Mouse (Mus musculus): Measurements from ENCODE around the gene Ffar4. TPM values are rescaled to one million over a fixed set of nuclear protein-coding genes. Genes with fewer than 3 reads are reported as not detected.

Ffar4 gene
- polyA plus RNA-seq, 1 experiment from 2014 or later: not detected

- no peak for ATAC-seq (ENCODE audit: insufficient number of reproducible peaks, insufficient read depth, low FRiP score, low TSS enrichment)
- Histone ChIP-seq H3K27me3 (no peaks in the 10 kb centered on the region), H3K9ac (no peak overlapping the region), H3K4me2 (replicated peaks) (no peak overlapping the region), H3K4me1 (no peaks in the 10 kb centered on the region), H3K27ac (no peak overlapping the region), H3K4me3 (no peak overlapping the region), H3K36me3 (no peaks in the 10 kb centered on the region), H3K9me3 (no peaks in the 10 kb centered on the region)
- WGBS: 88% methylated on average over 6 of the region's 6 CpGs
Observed at GRCm38 (mm10) chr19:38134806-38135205, 37.9 kb downstream of the Ffar4 start.

DNA sequence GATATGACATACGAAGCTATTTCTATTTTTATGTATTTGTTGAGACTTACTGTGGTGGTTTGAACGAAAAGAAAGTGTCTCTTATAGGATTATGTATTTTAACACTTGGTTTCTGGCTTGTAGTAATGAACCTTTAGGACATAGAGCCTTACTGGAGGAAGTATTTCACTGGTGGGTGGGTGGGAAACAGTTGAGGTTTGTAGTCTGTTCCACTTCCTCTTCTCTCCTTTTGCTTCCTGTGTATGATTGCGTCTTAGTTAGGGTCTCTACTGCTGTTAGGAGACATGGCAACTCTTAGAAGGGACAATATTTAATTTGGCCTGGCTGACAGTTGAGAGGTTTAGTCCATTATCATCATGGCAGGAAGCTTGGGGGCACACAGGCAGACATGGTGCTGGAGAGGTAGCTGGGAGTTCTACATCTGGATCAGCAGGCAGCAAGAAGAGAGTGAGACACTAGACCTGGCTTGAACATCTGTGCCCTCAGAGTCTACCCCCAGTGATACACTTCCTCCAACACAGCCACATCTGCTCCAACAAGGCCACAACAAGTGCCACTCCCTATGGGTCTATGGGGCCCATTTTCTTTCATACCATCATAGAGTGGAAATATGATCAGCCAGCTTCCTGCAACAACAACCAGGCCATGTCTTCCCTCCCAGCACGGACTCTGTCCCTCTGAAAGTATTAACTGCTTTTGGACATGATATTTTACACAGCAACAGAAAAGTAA lies 46.8 kb downstream of the Ffar4 start:
- 71% methylated on average over 4 of the region's 4 CpGs for WGBS
- H3K4me2 ChIP-seq (replicated peaks): no peak overlapping the region
- H3K9me3 ChIP-seq: no peaks in the 10 kb centered on the region
- H3K36me3 ChIP-seq: no peaks in the 10 kb centered on the region
- H3K27ac ChIP-seq: no peak overlapping the region
- H3K4me1 ChIP-seq: no peaks in the 10 kb centered on the region
- no peaks in the 10 kb centered on the region for H3K27me3 ChIP-seq
- H3K4me3 ChIP-seq: no peak overlapping the region
- no peak for ATAC-seq (ENCODE audit: insufficient number of reproducible peaks, insufficient read depth, low FRiP score, low TSS enrichment)
- H3K9ac ChIP-seq: no peak overlapping the region

GRCm38 (mm10) chr19:38156243-38156642 lies 59.4 kb downstream of the Ffar4 start:
- H3K4me2 ChIP-seq (replicated peaks): no peak overlapping the region
- H3K27ac ChIP-seq: no peak overlapping the region
- H3K9me3 ChIP-seq: no peaks in the 10 kb centered on the region
- H3K4me1 ChIP-seq: no peaks in the 10 kb centered on the region
- H3K36me3 ChIP-seq: no peaks in the 10 kb centered on the region
- no peaks in the 10 kb centered on the region for H3K27me3 ChIP-seq
- no peak overlapping the region for H3K4me3 ChIP-seq
- ATAC-seq (ENCODE audit: insufficient number of reproducible peaks, insufficient read depth, low FRiP score, low TSS enrichment): no peak
- H3K9ac ChIP-seq: no peak overlapping the region
- 97% methylated on average over 1 of the region's 1 CpGs for WGBS

- no peaks in the 10 kb centered on the region for H3K9me3 ChIP-seq
- 93% methylated on average over 21 of the region's 21 CpGs for WGBS
- ATAC-seq (ENCODE audit: insufficient number of reproducible peaks, insufficient read depth, low FRiP score, low TSS enrichment): no peak
- no peaks in the 10 kb centered on the region for H3K36me3 ChIP-seq
- H3K4me2 ChIP-seq (replicated peaks): no peak overlapping the region
- H3K27me3 ChIP-seq: no peaks in the 10 kb centered on the region
- H3K9ac ChIP-seq: no peak overlapping the region
- no peaks in the 10 kb centered on the region for H3K4me1 ChIP-seq
- H3K27ac ChIP-seq: no peak overlapping the region
- no peak overlapping the region for H3K4me3 ChIP-seq
Observed at GRCm38 (mm10) chr19:38161648-38162354, 64.9 kb downstream of the Ffar4 start.

Other genes with a start within 250 kb of the Ffar4 start
- gene Myof, start 53.5 kb upstream of the Ffar4 start, polyA plus RNA-seq (2016; fragmentation: Nextera tagmentation; extraction: Ambion mirVana): 13.5 and 15.0 TPM in 2 replicates
- gene Cep55, start 42.1 kb upstream of the Ffar4 start, polyA plus RNA-seq (2016; fragmentation: Nextera tagmentation; extraction: Ambion mirVana): 23.8 and 26.7 TPM in 2 replicates
- gene Rbp4, start 28.2 kb downstream of the Ffar4 start, polyA plus RNA-seq (2016; fragmentation: Nextera tagmentation; extraction: Ambion mirVana): 2.3 and 2.5 TPM in 2 replicates
- not detected in 2 replicates for gene Pde6c, start 35.7 kb downstream of the Ffar4 start, polyA plus RNA-seq (2016; fragmentation: Nextera tagmentation; extraction: Ambion mirVana)
- 48.3 and 49.3 TPM in 2 replicates for gene Fra10ac1, start 127.1 kb downstream of the Ffar4 start, polyA plus RNA-seq (2016; fragmentation: Nextera tagmentation; extraction: Ambion mirVana)
- 1.7 and 2.3 TPM in 2 replicates for gene Lgi1, start 167.5 kb downstream of the Ffar4 start, polyA plus RNA-seq (2016; fragmentation: Nextera tagmentation; extraction: Ambion mirVana)

Measured in embryonic facial prominence, embryonic 12.5 days (tissue).